Mouse (Mus musculus): Measurements from ENCODE around the gene Tmem179b. TPM values are rescaled to one million over a fixed set of nuclear protein-coding genes. Genes with fewer than 3 reads are reported as not detected.

Tmem179b gene
- polyA plus RNA-seq, 1 experiment from 2014 or later, result 113 TPM

GRCm38 (mm10) chr19:8727495-8728114, 46.7 kb downstream of the Tmem179b start:
- peaks cover 19% of the 10 kb centered on the region for H3K36me3 ChIP-seq (ENCODE audit: insufficient read depth, low read length)
- 0 out of 2 replicates have a peak, but pooled peaks cover 6% of the 10 kb centered on the region for H3K4me1 ChIP-seq (replicated peaks; ENCODE audit: insufficient read depth, low read length)
- 26% methylated on average over 5 of the region's 5 CpGs for WGBS
- no peak overlapping the region for H3K4me2 ChIP-seq (ENCODE audit: low read length)
- H3K4me3 ChIP-seq (replicated peaks; ENCODE audit: low read depth, low read length), result no peak overlapping the region
- H3K9ac ChIP-seq (ENCODE audit: low read depth, low read length), result no peak overlapping the region
- no peak for ATAC-seq (replicated peaks; ENCODE audit: low FRiP score, low read depth)
- no peaks in the 10 kb centered on the region for H3K27me3 ChIP-seq (ENCODE audit: insufficient read depth, low read length)
- no peak for DNase-seq (ENCODE audit: low spot score)
- no peak overlapping the region for H3K27ac ChIP-seq
- no peaks in the 10 kb centered on the region for H3K9me3 ChIP-seq (replicated peaks; ENCODE audit: low read length)
- TF ChIP-seq CTCF (IDR thresholded peaks at IDR 0.05; ENCODE audit: low read depth), result no peak

- Histone ChIP-seq H3K4me2 (ENCODE audit: low read length) (no peak overlapping the region), H3K4me3 (replicated peaks; ENCODE audit: low read depth, low read length) (no peak overlapping the region), H3K9me3 (replicated peaks; ENCODE audit: low read length) (no peaks in the 10 kb centered on the region), H3K9ac (ENCODE audit: low read depth, low read length) (no peak overlapping the region), H3K4me1 (replicated peaks; ENCODE audit: insufficient read depth, low read length) (peaks cover 12% of the 10 kb centered on the region; the same call in 1 of the 2 replicates), H3K27me3 (ENCODE audit: insufficient read depth, low read length) (no peaks in the 10 kb centered on the region), H3K36me3 (ENCODE audit: insufficient read depth, low read length) (peaks cover 19% of the 10 kb centered on the region), H3K27ac (no peak overlapping the region)
- ATAC-seq (replicated peaks; ENCODE audit: low FRiP score, low read depth) (no peak), DNase-seq (ENCODE audit: low spot score) (no peak)
- no peak for TF ChIP-seq CTCF (IDR thresholded peaks at IDR 0.05; ENCODE audit: low read depth)
- WGBS, result 36% methylated on average over 3 of the region's 3 CpGs
Measured at GRCm38 (mm10) chr19:8726609-8727390, 47.5 kb downstream of the Tmem179b start.

GRCm38 (mm10) chr19:8725081-8725613, 49.1 kb downstream of the Tmem179b start:
- DNase-seq (ENCODE audit: low spot score) (no peak), ATAC-seq (replicated peaks; ENCODE audit: low FRiP score, low read depth) (no peak)
- Histone ChIP-seq H3K4me1 (replicated peaks; ENCODE audit: insufficient read depth, low read length) (peaks cover 12% of the 10 kb centered on the region; the same call in 1 of the 2 replicates), H3K4me3 (replicated peaks; ENCODE audit: low read depth, low read length) (peak overlapping the region; percentile 55), H3K9ac (ENCODE audit: low read depth, low read length) (peak overlapping the region; percentile 73; the same call in 1 of the 2 replicates), H3K27ac (no peak overlapping the region), H3K36me3 (ENCODE audit: insufficient read depth, low read length) (peaks cover 19% of the 10 kb centered on the region), H3K27me3 (ENCODE audit: insufficient read depth, low read length) (no peaks in the 10 kb centered on the region), H3K9me3 (replicated peaks; ENCODE audit: low read length) (no peaks in the 10 kb centered on the region), H3K4me2 (ENCODE audit: low read length) (peak overlapping the region; percentile 59)
- no peak for TF ChIP-seq CTCF (IDR thresholded peaks at IDR 0.05; ENCODE audit: low read depth)
- 37% methylated on average over 4 of the region's 4 CpGs for WGBS

GRCm38 (mm10) chr19:8724392-8724791, 49.9 kb downstream of the Tmem179b start:
- peak overlapping the region; percentile 73 for H3K9ac ChIP-seq (ENCODE audit: low read depth, low read length)
- H3K27ac ChIP-seq, result no peak overlapping the region; the same call in 1 of the 2 replicates
- DNase-seq (ENCODE audit: low spot score) (no peak), ATAC-seq (replicated peaks; ENCODE audit: low FRiP score, low read depth) (no peak)
- no peaks in the 10 kb centered on the region for H3K9me3 ChIP-seq (replicated peaks; ENCODE audit: low read length)
- TF ChIP-seq CTCF (IDR thresholded peaks at IDR 0.05; ENCODE audit: low read depth), result no peak
- H3K27me3 ChIP-seq (ENCODE audit: insufficient read depth, low read length), result no peaks in the 10 kb centered on the region
- H3K36me3 ChIP-seq (ENCODE audit: insufficient read depth, low read length), result peaks cover 19% of the 10 kb centered on the region
- 2% methylated on average over 2 of the region's 2 CpGs for WGBS
- peak overlapping the region; percentile 59 for H3K4me2 ChIP-seq (ENCODE audit: low read length)
- H3K4me3 ChIP-seq (replicated peaks; ENCODE audit: low read depth, low read length), result peak overlapping the region; percentile 55
- peaks cover 12% of the 10 kb centered on the region; the same call in 1 of the 2 replicates for H3K4me1 ChIP-seq (replicated peaks; ENCODE audit: insufficient read depth, low read length)

- Histone ChIP-seq H3K9me3 (replicated peaks; ENCODE audit: low read length) (no peaks in the 10 kb centered on the region), H3K27me3 (ENCODE audit: insufficient read depth, low read length) (no peaks in the 10 kb centered on the region), H3K4me1 (replicated peaks; ENCODE audit: insufficient read depth, low read length) (peaks cover 12% of the 10 kb centered on the region; the same call in 1 of the 2 replicates), H3K36me3 (ENCODE audit: insufficient read depth, low read length) (peaks cover 19% of the 10 kb centered on the region), H3K4me3 (replicated peaks; ENCODE audit: low read depth, low read length) (peak overlapping the region; percentile 55), H3K27ac (peak overlapping the region; percentile 64), H3K9ac (ENCODE audit: low read depth, low read length) (peak overlapping the region; percentile 73), H3K4me2 (ENCODE audit: low read length) (peak overlapping the region; percentile 59)
- ATAC-seq (replicated peaks; ENCODE audit: low FRiP score, low read depth) (no peak), DNase-seq (ENCODE audit: low spot score) (peak; percentile 61)
- under 1% methylated on average over 19 of the region's 20 CpGs for WGBS
- no peak for TF ChIP-seq CTCF (IDR thresholded peaks at IDR 0.05; ENCODE audit: low read depth)
Measured at GRCm38 (mm10) chr19:8723574-8724346, 50.5 kb downstream of the Tmem179b start.

Data from kidney, postnatal 0 days (tissue).